Mouse (Mus musculus) megakaryocyte, embryonic 14.5 days (primary cell): ENCODE results near the gene Meioc.

Experiments
- FLI1 ChIP-seq: IDR thresholded peaks from 2 replicates; pipeline ENCODE4 v1.6.1; 2012; ENCODE audit warnings: low read length, inconsistent platforms, mixed read lengths
- GATA1 ChIP-seq: IDR thresholded peaks from 3 replicates; pipeline ENCODE4 v1.6.1; 2012; ENCODE audit warnings: mixed read lengths, low read length, inconsistent platforms, borderline replicate concordance

DNA sequence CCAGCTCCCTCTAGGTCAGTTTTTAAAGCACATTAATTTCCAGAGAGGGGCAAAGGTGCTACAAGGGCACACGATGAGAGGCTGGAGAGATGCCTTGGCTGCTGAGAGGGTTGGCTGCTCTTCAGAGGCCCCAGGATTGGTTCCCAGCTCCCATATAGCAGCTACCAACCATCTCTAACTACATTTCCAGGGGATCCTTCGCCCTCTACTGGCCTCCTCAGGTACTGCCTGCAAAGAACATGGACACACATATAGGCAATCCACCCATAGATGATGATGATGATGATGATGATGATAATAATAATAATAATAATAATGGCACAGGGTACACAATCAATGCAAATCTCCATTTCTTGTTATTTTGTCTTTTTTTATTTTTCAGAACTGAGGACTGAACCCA lies 44.1 kb upstream of the Meioc start:
- TF ChIP-seq FLI1: no peak
- TF ChIP-seq GATA1: no peak
